Mouse (Mus musculus): ENCODE results near the gene Tsacc. TPM values are rescaled to one million over a fixed set of nuclear protein-coding genes. Genes with fewer than 3 reads are reported as not detected.

Gene Tsacc
- total and polyA plus RNA-seq, 2 experiments from 2014 or later: 10.6 TPM; not detected in 1

DNA sequence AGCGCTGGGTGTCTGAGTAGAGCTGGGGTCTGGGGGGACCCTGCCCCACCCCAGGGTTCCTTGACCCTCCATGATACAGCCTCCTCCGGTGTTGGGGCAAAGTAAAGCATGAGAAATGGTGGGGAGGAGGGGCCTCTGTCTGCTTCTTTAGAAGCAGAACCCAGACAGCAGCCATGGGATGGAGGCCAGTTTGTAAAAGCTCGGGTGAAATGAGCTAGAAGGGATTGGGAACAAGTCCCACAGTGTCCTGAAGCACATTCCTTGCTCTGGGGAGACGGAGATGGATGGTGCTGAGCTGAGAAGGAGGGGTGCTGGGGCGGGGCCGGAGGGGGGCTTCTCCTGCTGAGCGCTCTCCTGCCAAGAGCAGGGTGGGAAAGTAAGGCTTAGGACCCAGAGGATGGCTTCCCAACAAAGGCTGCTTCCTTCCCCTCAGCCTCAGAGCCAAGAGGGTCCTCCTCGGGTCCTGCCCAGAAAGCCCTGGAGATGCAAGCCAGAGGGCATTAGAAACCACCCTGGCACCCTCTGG lies 57.9 kb downstream of the Tsacc start:
- H3K9me3 ChIP-seq (ENCODE audit: low read length): no peaks in the 10 kb centered on the region
- H3K36me3 ChIP-seq (ENCODE audit: insufficient read depth, low read length): no peaks in the 10 kb centered on the region
- 19% methylated on average over 8 of the region's 8 CpGs for WGBS
- no peaks in the 10 kb centered on the region; the same call in 1 of the 2 replicates for H3K27me3 ChIP-seq (ENCODE audit: insufficient read depth, low read length)
- DNase-seq (ENCODE audit: low spot score) (peak; percentile 86), ATAC-seq (peak; percentile 82)
- no peak overlapping the region for H3K4me3 ChIP-seq (ENCODE audit: low read length)
- peak overlapping the region; percentile 82 for H3K27ac ChIP-seq
- H3K9ac ChIP-seq (replicated peaks; ENCODE audit: low read length): no peak overlapping the region
- H3K4me1 ChIP-seq (ENCODE audit: insufficient read depth, low read length): peaks cover 34% of the 10 kb centered on the region
- no peak for TF ChIP-seq CTCF (IDR thresholded peaks at IDR 0.05; ENCODE audit: low read depth)
- 0 out of 2 replicates have a peak overlapping the region, but pooled peaks have one; percentile 7 for H3K4me2 ChIP-seq (ENCODE audit: low read depth, low read length)

DNA sequence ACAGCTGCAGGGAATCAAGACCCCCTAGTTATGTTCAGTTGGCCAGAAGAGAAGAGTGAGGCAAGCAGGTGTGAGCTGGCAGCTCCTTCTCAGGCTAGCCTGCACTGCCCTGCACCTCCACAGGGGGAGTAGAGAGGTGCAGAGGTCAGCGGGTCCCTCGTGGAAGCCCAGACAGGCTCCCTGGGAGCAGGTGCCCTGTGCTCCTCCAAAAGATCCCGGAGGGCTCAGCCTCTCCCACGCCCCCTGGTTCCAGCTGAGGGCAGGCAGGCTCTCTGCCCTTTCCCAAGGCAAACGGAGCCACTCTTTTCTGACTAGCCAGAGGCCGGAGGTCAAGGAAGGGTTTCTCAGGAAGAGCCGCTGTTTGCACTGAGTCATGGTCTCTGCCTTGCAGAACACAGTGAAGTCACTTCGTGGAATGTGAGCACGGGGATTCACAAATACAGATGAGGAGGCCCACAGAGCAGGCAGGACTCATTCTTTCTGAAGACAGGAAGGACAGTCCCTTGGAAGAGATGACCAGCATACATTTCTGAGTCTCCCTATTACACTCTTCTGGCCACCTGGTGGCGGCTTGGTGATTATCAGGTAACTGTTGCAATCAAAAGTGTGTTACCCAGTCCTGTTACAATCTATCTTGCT lies 59.1 kb downstream of the Tsacc start:
- H3K9me3 ChIP-seq (ENCODE audit: low read length): no peaks in the 10 kb centered on the region
- no peak overlapping the region for H3K9ac ChIP-seq (replicated peaks; ENCODE audit: low read length)
- no peaks in the 10 kb centered on the region for H3K36me3 ChIP-seq (ENCODE audit: insufficient read depth, low read length)
- peaks cover 45% of the 10 kb centered on the region for H3K4me1 ChIP-seq (ENCODE audit: insufficient read depth, low read length)
- ATAC-seq: no peak
- no peaks in the 10 kb centered on the region; the same call in 1 of the 2 replicates for H3K27me3 ChIP-seq (ENCODE audit: insufficient read depth, low read length)
- DNase-seq (ENCODE audit: low spot score): peak; percentile 69
- peak; percentile 58 for TF ChIP-seq CTCF (IDR thresholded peaks at IDR 0.05; ENCODE audit: low read depth)
- no peak overlapping the region for H3K4me2 ChIP-seq (ENCODE audit: low read depth, low read length)
- peak overlapping the region; percentile 82 for H3K27ac ChIP-seq
- no peak overlapping the region for H3K4me3 ChIP-seq (ENCODE audit: low read length)
- WGBS: 13% methylated on average over 10 of the region's 10 CpGs

DNA sequence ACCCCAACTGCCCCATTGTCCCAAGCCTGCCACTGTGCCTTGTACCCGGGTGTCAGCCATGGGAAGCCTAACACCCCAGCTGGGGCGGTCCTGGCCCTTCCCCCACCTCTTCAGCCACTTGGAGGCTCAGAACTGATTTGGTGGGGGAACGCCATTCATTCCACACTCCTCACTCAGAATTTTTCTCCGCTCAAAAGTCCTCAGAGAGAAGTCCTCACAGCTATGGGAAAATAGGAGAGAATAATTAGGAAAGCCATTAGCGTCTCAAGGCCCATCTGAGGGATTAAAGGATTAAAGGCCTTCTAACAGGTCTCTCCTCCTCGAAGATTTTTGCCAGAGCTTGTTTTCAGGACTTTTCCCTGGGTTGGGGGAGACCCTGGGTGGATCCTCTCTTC lies 59.6 kb downstream of the Tsacc start:
- H3K27me3 ChIP-seq (ENCODE audit: insufficient read depth, low read length): no peaks in the 10 kb centered on the region; the same call in 1 of the 2 replicates
- 19% methylated on average over 6 of the region's 6 CpGs for WGBS
- no peak overlapping the region for H3K4me3 ChIP-seq (ENCODE audit: low read length)
- no peaks in the 10 kb centered on the region for H3K36me3 ChIP-seq (ENCODE audit: insufficient read depth, low read length)
- DNase-seq (ENCODE audit: low spot score) (no peak), ATAC-seq (no peak)
- H3K9ac ChIP-seq (replicated peaks; ENCODE audit: low read length): no peak overlapping the region
- H3K27ac ChIP-seq: peak overlapping the region; percentile 82
- no peak overlapping the region for H3K4me2 ChIP-seq (ENCODE audit: low read depth, low read length)
- H3K9me3 ChIP-seq (ENCODE audit: low read length): no peaks in the 10 kb centered on the region
- TF ChIP-seq CTCF (IDR thresholded peaks at IDR 0.05; ENCODE audit: low read depth): no peak
- peaks cover 41% of the 10 kb centered on the region for H3K4me1 ChIP-seq (ENCODE audit: insufficient read depth, low read length)

DNA sequence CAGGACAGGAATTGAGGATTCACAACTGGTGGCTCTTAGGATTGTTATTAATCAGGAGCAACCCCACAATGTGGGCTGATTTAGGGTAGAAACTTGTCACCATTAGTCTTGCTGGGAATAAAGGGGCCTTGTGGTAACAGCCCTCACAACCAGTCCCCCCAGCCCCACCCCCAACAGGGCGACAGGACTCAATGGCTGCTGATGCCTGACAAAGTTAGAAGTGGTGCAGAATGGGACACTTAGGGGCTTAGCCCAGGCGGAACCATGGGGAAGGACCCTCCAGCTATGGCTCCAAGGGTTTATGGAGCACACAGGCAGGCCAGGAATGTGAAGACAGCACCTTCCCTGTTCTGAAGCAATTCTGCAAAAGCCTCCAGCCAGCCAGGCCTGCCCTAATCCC lies 61.2 kb downstream of the Tsacc start:
- no peak overlapping the region for H3K4me2 ChIP-seq (ENCODE audit: low read depth, low read length)
- DNase-seq (ENCODE audit: low spot score): no peak

DNA sequence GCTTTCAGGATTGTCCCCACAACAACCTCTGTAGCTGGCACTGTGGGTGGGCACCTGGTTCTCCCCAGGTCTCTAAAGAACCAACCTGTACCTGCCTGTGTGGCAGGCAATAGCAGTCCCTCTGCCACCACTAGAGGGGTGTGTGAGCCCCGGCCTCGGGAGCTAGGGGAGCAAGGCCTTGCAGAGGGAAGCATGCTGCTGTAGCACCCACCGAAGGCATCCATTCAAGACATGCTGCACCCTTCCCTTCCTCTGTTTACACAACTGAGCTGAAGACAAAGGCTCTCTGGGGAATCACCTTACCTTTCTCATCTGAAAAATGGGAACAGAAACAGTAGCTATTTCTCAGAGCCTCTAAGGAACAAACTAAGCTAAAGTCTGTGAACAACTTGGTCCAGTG lies 61.6 kb downstream of the Tsacc start:
- peak; percentile 52 for DNase-seq (ENCODE audit: low spot score)
- Histone ChIP-seq H3K27me3 (ENCODE audit: insufficient read depth, low read length) (no peaks in the 10 kb centered on the region), H3K9me3 (ENCODE audit: low read length) (no peaks in the 10 kb centered on the region), H3K9ac (replicated peaks; ENCODE audit: low read length) (no peak overlapping the region), H3K4me3 (ENCODE audit: low read length) (no peak overlapping the region), H3K4me2 (ENCODE audit: low read depth, low read length) (no peak overlapping the region), H3K36me3 (ENCODE audit: insufficient read depth, low read length) (peaks cover under 1% of the 10 kb centered on the region; the same call in 1 of the 2 replicates), H3K4me1 (ENCODE audit: insufficient read depth, low read length) (peaks cover 51% of the 10 kb centered on the region), H3K27ac (0 out of 2 replicates have a peak overlapping the region, but pooled peaks have one; percentile 36)
- ATAC-seq: no peak
- TF ChIP-seq CTCF (IDR thresholded peaks at IDR 0.05; ENCODE audit: low read depth): peak; percentile 75
- WGBS: 14% methylated on average over 3 of the region's 3 CpGs

More for the DNA sequence above, 61.2 kb downstream of the Tsacc start:
- whole genome bisulfite sequencing: 50% methylated on average over 2 of the region's 2 CpGs
- Histone ChIP-seq H3K36me3 (ENCODE audit: insufficient read depth, low read length) (no peaks in the 10 kb centered on the region), H3K27ac (no peak overlapping the region), H3K9ac (replicated peaks; ENCODE audit: low read length) (no peak overlapping the region), H3K4me3 (ENCODE audit: low read length) (no peak overlapping the region), H3K4me1 (ENCODE audit: insufficient read depth, low read length) (peaks cover 51% of the 10 kb centered on the region), H3K9me3 (ENCODE audit: low read length) (no peaks in the 10 kb centered on the region), H3K27me3 (ENCODE audit: insufficient read depth, low read length) (no peaks in the 10 kb centered on the region)
- TF ChIP-seq CTCF (IDR thresholded peaks at IDR 0.05; ENCODE audit: low read depth): no peak
- no peak for ATAC-seq

DNA sequence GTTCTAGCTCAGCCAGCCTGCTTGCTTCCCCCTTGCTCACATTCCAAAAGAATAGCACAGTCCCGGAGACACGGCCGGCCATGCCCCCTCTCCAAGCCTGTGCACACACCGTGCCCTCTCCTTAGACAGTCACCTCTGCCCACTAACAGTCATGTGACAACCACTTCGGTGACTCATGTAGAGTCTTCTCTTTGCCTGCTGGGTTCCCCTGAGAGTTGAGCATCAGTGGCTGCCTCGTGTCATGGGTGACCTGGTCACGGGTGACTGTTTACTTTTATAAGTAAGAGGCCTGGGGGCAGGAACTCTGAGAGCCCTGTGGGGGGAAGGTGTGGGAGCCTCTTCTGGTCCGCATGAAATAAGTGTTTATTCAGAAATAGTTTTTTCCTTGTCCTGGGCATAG lies 62.8 kb downstream of the Tsacc start:
- no peak for ATAC-seq
- no peaks in the 10 kb centered on the region for H3K9me3 ChIP-seq (ENCODE audit: low read length)
- TF ChIP-seq CTCF (IDR thresholded peaks at IDR 0.05; ENCODE audit: low read depth): no peak
- no peak overlapping the region for H3K4me3 ChIP-seq (ENCODE audit: low read length)
- WGBS: 39% methylated on average over 8 of the region's 8 CpGs
- peaks cover 7% of the 10 kb centered on the region; the same call in 1 of the 2 replicates for H3K36me3 ChIP-seq (ENCODE audit: insufficient read depth, low read length)
- peaks cover 47% of the 10 kb centered on the region for H3K4me1 ChIP-seq (ENCODE audit: insufficient read depth, low read length)
- H3K27me3 ChIP-seq (ENCODE audit: insufficient read depth, low read length): no peaks in the 10 kb centered on the region
- H3K27ac ChIP-seq: peak overlapping the region; percentile 93; the same call in 1 of the 2 replicates
- H3K9ac ChIP-seq (replicated peaks; ENCODE audit: low read length): no peak overlapping the region
- DNase-seq (ENCODE audit: low spot score): no peak
- no peak overlapping the region for H3K4me2 ChIP-seq (ENCODE audit: low read depth, low read length)
